Mouse (Mus musculus) C2C12 (cell line): Measurements from ENCODE around the gene Cldn10.

Experiments
- CEBPB ChIP-seq: IDR thresholded peaks from one replicate; pipeline ENCODE4 v1.6.1; 2011; ENCODE audit warnings: low read depth, mild to moderate bottlenecking, control low read depth, moderate library complexity
- CTCF ChIP-seq: IDR thresholded peaks from one replicate; pipeline ENCODE4 v1.5.1; 2011; ENCODE audit not compliant: control insufficient read depth, insufficient read depth, insufficient read length
- FOSL1 ChIP-seq: IDR thresholded peaks from one replicate; pipeline ENCODE4 v1.8.0; 2011; ENCODE audit warnings: mild to moderate bottlenecking, low read length; ENCODE audit not compliant: poor library complexity, insufficient read depth, severe bottlenecking
- MAX ChIP-seq: IDR thresholded peaks from one replicate; pipeline ENCODE4 v1.6.1; 2011; ENCODE audit warnings: mild to moderate bottlenecking, control low read depth
- MYOD1 ChIP-seq: IDR thresholded peaks from one replicate; pipeline ENCODE4 v1.6.1; 2011; ENCODE audit warnings: low read depth; ENCODE audit not compliant: control insufficient read depth, insufficient read length
- MYOG ChIP-seq: IDR thresholded peaks from one replicate; pipeline ENCODE4 v1.6.1; 2011; ENCODE audit not compliant: control insufficient read depth, insufficient read length; ENCODE audit errors: extremely low read depth
- USF1 ChIP-seq: IDR thresholded peaks from one replicate; pipeline ENCODE4 v1.6.1; 2011; ENCODE audit warnings: low read depth, mild to moderate bottlenecking, control low read depth, moderate library complexity

DNA sequence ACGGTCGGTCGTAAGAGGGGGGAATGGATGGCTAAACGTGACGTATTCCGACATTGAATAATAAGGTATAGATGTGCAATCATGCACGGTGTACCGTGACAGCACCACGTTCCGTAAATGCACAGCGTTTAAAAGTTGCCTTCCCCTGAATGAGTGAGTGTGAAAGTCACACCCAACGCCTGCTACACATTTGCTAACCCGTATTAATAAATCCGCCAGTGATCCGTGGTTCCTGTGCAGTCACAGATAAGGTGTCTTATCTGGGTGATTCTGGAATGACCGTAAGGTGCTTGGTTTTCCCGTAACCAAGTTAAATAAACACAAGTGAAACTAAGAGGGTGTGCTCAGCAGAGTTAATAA, 19.4 kb upstream of the Cldn10 start:
- TF ChIP-seq CTCF (no peak), MYOG (no peak), MYOD1 (no peak), USF1 (no peak), MAX (no peak), CEBPB (no peak), FOSL1 (no peak)
